Mouse (Mus musculus) heart, embryonic 14.5 days (tissue): ENCODE measurements around the gene Gabrr3. TPM values are rescaled to one million over a fixed set of nuclear protein-coding genes. Genes with fewer than 3 reads are reported as not detected.

Source experiments
- ATAC-seq: fragments of 200-750 bp; cut with Nextera tagmentation; 2 replicates; pipeline ENCODE4 v1.8.0; 2017; ENCODE audit warnings: low read depth, moderate TSS enrichment; ENCODE audit not compliant: insufficient number of reproducible peaks, insufficient read depth, low FRiP score
- H3K27ac ChIP-seq, 2 experiments: fragments of 200-500 bp in 1 of 2; fragments of 300-500 bp in 1 of 2; sonication (generic) in 1 of 2; replicated peaks in 1 of 2; 2 replicates each; pipeline ENCODE4 v1.5.1; 2012 to 2014; ENCODE audit warnings: low read depth in 2 of 2, low read length in 2 of 2, control low read depth in 1 of 2, mild to moderate bottlenecking in 1 of 2, mixed read lengths in 1 of 2; ENCODE audit not compliant: control insufficient read depth in 1 of 2, insufficient read depth in 1 of 2
- H3K27me3 ChIP-seq: fragments of 300-500 bp; sonication (generic); 2 replicates; pipeline ENCODE4 v1.6.1; 2014; ENCODE audit warnings: mild to moderate bottlenecking, low read length, control low read depth; ENCODE audit not compliant: control insufficient read depth, insufficient read depth
- H3K36me3 ChIP-seq: fragments of 300-500 bp; sonication (generic); 2 replicates; pipeline ENCODE4 v1.6.1; 2014; ENCODE audit warnings: mild to moderate bottlenecking, control low read depth, low read length, mixed read lengths; ENCODE audit not compliant: control insufficient read depth, insufficient read depth
- H3K4me1 ChIP-seq, 2 experiments: fragments of 200-500 bp in 1 of 2; fragments of 300-500 bp in 1 of 2; sonication (generic) in 1 of 2; 2 replicates each; pipeline ENCODE4 v1.6.1; 2012 to 2014; ENCODE audit warnings: low read length in 2 of 2, control low read depth in 1 of 2, mixed read lengths in 1 of 2; ENCODE audit not compliant: control insufficient read depth in 2 of 2, insufficient read depth in 2 of 2
- H3K4me2 ChIP-seq: fragments of 300-500 bp; sonication (generic); 2 replicates; pipeline ENCODE4 v1.6.1; 2014; ENCODE audit warnings: mild to moderate bottlenecking, low read length
- H3K4me3 ChIP-seq, 2 experiments: fragments of 200-500 bp in 1 of 2; fragments of 300-500 bp in 1 of 2; sonication (generic) in 1 of 2; 2 replicates each; pipeline ENCODE4 v1.5.1; 2012 to 2014; ENCODE audit warnings: low read length in 2 of 2, mild to moderate bottlenecking in 2 of 2, control low read depth in 1 of 2, low read depth in 1 of 2, moderate library complexity in 1 of 2; ENCODE audit not compliant: control insufficient read depth in 1 of 2, insufficient read depth in 1 of 2
- H3K9ac ChIP-seq: fragments of 300-500 bp; sonication (generic); 2 replicates; pipeline ENCODE4 v1.6.1; 2014; ENCODE audit warnings: mild to moderate bottlenecking, low read length
- H3K9me3 ChIP-seq: fragments of 300-500 bp; sonication (generic); 2 replicates; pipeline ENCODE4 v1.6.1; 2016; ENCODE audit warnings: low read length, control low read depth; ENCODE audit not compliant: control insufficient read depth
- WGBS: fragments of 180-500 bp; shearing (Covaris S2); extraction: QIAGEN DNeasy Blood & Tissue Kit; methylation state at CpG from one replicate; pipeline ENCODE4 v1.1.7; 2014; 5-methylcytosine and 5-hydroxymethylcytosine counted together
- polyA plus RNA-seq: library from polyadenylated mRNA; unstranded; fragments of >200 nt; fragmentation: Nextera tagmentation; extraction: Ambion mirVana; gene quantifications from 2 replicates; pipeline ENCODE4 v1.2.1, GENCODE M21; 2014

Gabrr3 gene
- polyA plus RNA-seq, 1 experiment from 2014 or later = not detected

- H3K4me3 ChIP-seq = no peak overlapping the region
- no peaks in the 10 kb centered on the region for H3K9me3 ChIP-seq
- no peaks in the 10 kb centered on the region for H3K27me3 ChIP-seq
- H3K4me1 ChIP-seq = no peaks in the 10 kb centered on the region
- H3K36me3 ChIP-seq = peaks cover 87% of the 10 kb centered on the region
- no peak overlapping the region for H3K9ac ChIP-seq
- ATAC-seq = no peak
- no peak overlapping the region for H3K4me2 ChIP-seq
- no peak overlapping the region for H3K27ac ChIP-seq
- WGBS = 83% methylated on average over 1 of the region's 1 CpGs
Observed at GRCm38 (mm10) chr16:59497947-59498346, 90.8 kb downstream of the Gabrr3 start.

GRCm38 (mm10) chr16:59499180-59499579, 92.0 kb downstream of the Gabrr3 start:
- Histone ChIP-seq H3K4me1 (no peaks in the 10 kb centered on the region), H3K27me3 (no peaks in the 10 kb centered on the region), H3K4me2 (no peak overlapping the region), H3K4me3 (no peak overlapping the region), H3K9ac (no peak overlapping the region), H3K9me3 (no peaks in the 10 kb centered on the region), H3K27ac (no peak overlapping the region), H3K36me3 (peaks cover 87% of the 10 kb centered on the region)
- no peak for ATAC-seq
- WGBS = 92% methylated on average over 3 of the region's 3 CpGs

GRCm38 (mm10) chr16:59509830-59510229, 102.7 kb downstream of the Gabrr3 start:
- 81% methylated on average over 5 of the region's 5 CpGs for WGBS
- Histone ChIP-seq H3K9me3 (no peaks in the 10 kb centered on the region), H3K27me3 (no peaks in the 10 kb centered on the region), H3K4me1 (peaks cover 2 to 5% of the 10 kb centered on the region in 2 experiments; a peak in 2 of 4 replicates), H3K27ac (no peak overlapping the region), H3K4me3 (no peak overlapping the region), H3K36me3 (peaks cover 83% of the 10 kb centered on the region), H3K9ac (no peak overlapping the region), H3K4me2 (no peak overlapping the region)
- ATAC-seq = no peak

Other genes with a start within 250 kb of the Gabrr3 start
- not detected in 2 replicates for gene Olfr196, start 236.9 kb upstream of the Gabrr3 start, polyA plus RNA-seq
- gene Olfr198, start 203.8 kb upstream of the Gabrr3 start, polyA plus RNA-seq = not detected in 2 replicates
- not detected in 2 replicates for gene Olfr199, start 187.6 kb upstream of the Gabrr3 start, polyA plus RNA-seq
- not detected in 2 replicates for gene Olfr201, start 134.7 kb upstream of the Gabrr3 start, polyA plus RNA-seq
- gene Olfr202, start 120.5 kb upstream of the Gabrr3 start, polyA plus RNA-seq = not detected in 2 replicates
- gene Olfr203, start 108.5 kb upstream of the Gabrr3 start, polyA plus RNA-seq = not detected in 2 replicates
- not detected in 2 replicates for gene Olfr204, start 89.1 kb upstream of the Gabrr3 start, polyA plus RNA-seq
- not detected in 2 replicates for gene Olfr205, start 76.2 kb upstream of the Gabrr3 start, polyA plus RNA-seq
- gene Olfr206, start 58.1 kb upstream of the Gabrr3 start, polyA plus RNA-seq = not detected in 2 replicates
- not detected in 2 replicates for gene Olfr209, start 43.3 kb upstream of the Gabrr3 start, polyA plus RNA-seq
- gene Riox2, start 64.4 kb downstream of the Gabrr3 start, polyA plus RNA-seq = 24.2 and 25.9 TPM in 2 replicates
- gene Crybg3, start 193.6 kb downstream of the Gabrr3 start, polyA plus RNA-seq = 20.5 and 20.9 TPM in 2 replicates
- 22.6 and 23.7 TPM in 2 replicates for gene Arl6, start 232.1 kb downstream of the Gabrr3 start, polyA plus RNA-seq